Mouse (Mus musculus): Measurements from ENCODE around the gene Nudt12. TPM values are rescaled to one million over a fixed set of nuclear protein-coding genes. Genes with fewer than 3 reads are reported as not detected.

Gene Nudt12
- polyA plus RNA-seq (2014; fragmentation: Nextera tagmentation; extraction: Ambion mirVana): 8.0 and 8.8 TPM in 2 replicates

DNA sequence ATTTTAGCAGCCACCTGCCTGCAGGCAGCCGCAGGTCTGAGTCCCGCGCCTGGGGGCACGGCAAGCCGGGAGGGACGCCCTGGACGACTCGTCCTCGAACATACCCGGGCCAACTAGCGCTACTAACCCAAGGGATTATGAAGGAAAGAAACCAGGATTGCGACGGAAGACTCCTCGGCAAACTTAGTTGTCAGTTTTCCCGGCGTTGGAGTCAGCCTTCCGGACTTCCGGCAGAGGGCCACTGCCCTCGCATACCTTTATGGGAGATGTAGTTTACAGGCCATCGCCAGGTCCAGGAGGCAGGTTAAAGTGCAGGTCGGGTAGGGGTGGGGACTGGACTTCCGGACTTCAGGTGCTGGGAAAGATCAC, at the start of gene Nudt12:
Nudt12 (minus strand) TSS at position 282 of the 369 bp plus-strand sequence.
- H3K4me2 ChIP-seq (replicated peaks; ENCODE audit: low read depth, low read length): peak within 1 kb of the TSS; percentile 67
- H3K4me1 ChIP-seq (replicated peaks; ENCODE audit: control insufficient read depth, insufficient read depth, low read length): no peaks in the 10 kb centered on the region
- WGBS: under 1% methylated on average over 22 of the region's 22 CpGs
- peak within 1 kb of the TSS; percentile 66 for H3K9ac ChIP-seq (ENCODE audit: low read depth, low read length)
- no peaks in the 10 kb centered on the region for H3K36me3 ChIP-seq (ENCODE audit: control insufficient read depth, insufficient read depth, low read length)
- peak within 1 kb of the TSS; percentile 36; the same call in 1 of the 2 replicates for H3K27ac ChIP-seq (ENCODE audit: low read depth, low read length)
- peak within 1 kb of the TSS; percentile 74 for H3K4me3 ChIP-seq (ENCODE audit: low read depth, low read length)
- DNase-seq (ENCODE audit: low spot score): peak; percentile 72
- H3K9me3 ChIP-seq (ENCODE audit: control insufficient read depth, low read length): no peaks in the 10 kb centered on the region
- ATAC-seq (ENCODE audit: low FRiP score): peak; percentile 93
- no peaks in the 10 kb centered on the region for H3K27me3 ChIP-seq (ENCODE audit: control insufficient read depth, insufficient read depth, low read length)

GRCm38 (mm10) chr17:59053306-59053705, 40.1 kb upstream of the Nudt12 start:
- no peak overlapping the region for H3K27ac ChIP-seq (ENCODE audit: low read depth, low read length)
- H3K9ac ChIP-seq (ENCODE audit: low read depth, low read length): no peak overlapping the region
- no peaks in the 10 kb centered on the region for H3K27me3 ChIP-seq (ENCODE audit: control insufficient read depth, insufficient read depth, low read length)
- H3K4me1 ChIP-seq (replicated peaks; ENCODE audit: control insufficient read depth, insufficient read depth, low read length): no peaks in the 10 kb centered on the region
- H3K36me3 ChIP-seq (ENCODE audit: control insufficient read depth, insufficient read depth, low read length): no peaks in the 10 kb centered on the region
- WGBS: 81% methylated on average over 4 of the region's 4 CpGs
- no peak overlapping the region for H3K4me2 ChIP-seq (replicated peaks; ENCODE audit: low read depth, low read length)
- no peaks in the 10 kb centered on the region for H3K9me3 ChIP-seq (ENCODE audit: control insufficient read depth, low read length)
- H3K4me3 ChIP-seq (ENCODE audit: low read depth, low read length): no peak overlapping the region
- DNase-seq (ENCODE audit: low spot score) (no peak), ATAC-seq (ENCODE audit: low FRiP score) (no peak)

DNA sequence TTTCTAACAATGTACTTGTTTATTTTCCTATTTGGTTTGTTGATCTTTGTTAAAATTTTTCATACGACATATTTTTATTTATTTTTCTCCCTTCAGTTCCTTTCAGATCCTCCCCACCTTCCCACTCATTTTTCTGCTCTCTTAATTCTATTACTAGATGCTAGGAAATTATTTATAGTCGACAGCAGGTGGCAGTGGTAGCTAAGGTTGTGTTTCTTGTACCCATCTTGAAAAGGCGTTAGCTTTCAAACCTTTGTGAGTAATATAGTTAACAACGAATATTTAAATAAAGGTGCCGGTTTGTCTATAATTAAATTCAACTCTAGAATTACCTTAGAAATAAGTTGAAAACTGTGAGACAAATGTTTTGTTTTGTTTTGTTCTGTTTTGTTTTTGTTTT, 26.6 kb upstream of the Nudt12 start:
- 68% methylated on average over 5 of the region's 5 CpGs for WGBS
- no peak for ATAC-seq (ENCODE audit: low FRiP score)
- peak; percentile 38 for DNase-seq (ENCODE audit: low spot score)

GRCm38 (mm10) chr17:59033445-59033844, 20.3 kb upstream of the Nudt12 start:
- Histone ChIP-seq H3K4me3 (ENCODE audit: low read depth, low read length) (no peak overlapping the region), H3K27ac (ENCODE audit: low read depth, low read length) (no peak overlapping the region), H3K4me2 (replicated peaks; ENCODE audit: low read depth, low read length) (no peak overlapping the region), H3K36me3 (ENCODE audit: control insufficient read depth, insufficient read depth, low read length) (no peaks in the 10 kb centered on the region), H3K27me3 (ENCODE audit: control insufficient read depth, insufficient read depth, low read length) (no peaks in the 10 kb centered on the region), H3K4me1 (replicated peaks; ENCODE audit: control insufficient read depth, insufficient read depth, low read length) (no peaks in the 10 kb centered on the region), H3K9ac (ENCODE audit: low read depth, low read length) (no peak overlapping the region), H3K9me3 (ENCODE audit: control insufficient read depth, low read length) (no peaks in the 10 kb centered on the region)
- DNase-seq (ENCODE audit: low spot score) (no peak), ATAC-seq (ENCODE audit: low FRiP score) (no peak)
- WGBS: 93% methylated on average over 3 of the region's 3 CpGs

More for the DNA sequence above, 26.6 kb upstream of the Nudt12 start:
- Histone ChIP-seq H3K4me2 (replicated peaks; ENCODE audit: low read depth, low read length) (no peak overlapping the region), H3K4me3 (ENCODE audit: low read depth, low read length) (no peak overlapping the region), H3K9me3 (ENCODE audit: control insufficient read depth, low read length) (no peaks in the 10 kb centered on the region), H3K27ac (ENCODE audit: low read depth, low read length) (no peak overlapping the region), H3K4me1 (replicated peaks; ENCODE audit: control insufficient read depth, insufficient read depth, low read length) (no peaks in the 10 kb centered on the region), H3K27me3 (ENCODE audit: control insufficient read depth, insufficient read depth, low read length) (no peaks in the 10 kb centered on the region), H3K36me3 (ENCODE audit: control insufficient read depth, insufficient read depth, low read length) (no peaks in the 10 kb centered on the region), H3K9ac (ENCODE audit: low read depth, low read length) (no peak overlapping the region)

GRCm38 (mm10) chr17:59026336-59026735, 13.2 kb upstream of the Nudt12 start:
- H3K4me2 ChIP-seq (replicated peaks; ENCODE audit: low read depth, low read length): no peak overlapping the region
- H3K27me3 ChIP-seq (ENCODE audit: control insufficient read depth, insufficient read depth, low read length): no peaks in the 10 kb centered on the region
- H3K4me1 ChIP-seq (replicated peaks; ENCODE audit: control insufficient read depth, insufficient read depth, low read length): no peaks in the 10 kb centered on the region
- DNase-seq (ENCODE audit: low spot score) (no peak), ATAC-seq (ENCODE audit: low FRiP score) (no peak)
- no peak overlapping the region for H3K4me3 ChIP-seq (ENCODE audit: low read depth, low read length)
- H3K27ac ChIP-seq (ENCODE audit: low read depth, low read length): no peak overlapping the region
- H3K36me3 ChIP-seq (ENCODE audit: control insufficient read depth, insufficient read depth, low read length): no peaks in the 10 kb centered on the region
- no peaks in the 10 kb centered on the region for H3K9me3 ChIP-seq (ENCODE audit: control insufficient read depth, low read length)
- no peak overlapping the region for H3K9ac ChIP-seq (ENCODE audit: low read depth, low read length)
- WGBS: 92% methylated on average over 3 of the region's 3 CpGs

- H3K36me3 ChIP-seq (ENCODE audit: control insufficient read depth, insufficient read depth, low read length): no peaks in the 10 kb centered on the region
- 44% methylated on average over 6 of the region's 6 CpGs for WGBS
These were observed 11.3 kb upstream of the Nudt12 start for GRCm38 (mm10) chr17:59024502-59024901.

GRCm38 (mm10) chr17:59023971-59024370, 10.8 kb upstream of the Nudt12 start:
- no peak overlapping the region for H3K4me3 ChIP-seq (ENCODE audit: low read depth, low read length)
- no peaks in the 10 kb centered on the region for H3K9me3 ChIP-seq (ENCODE audit: control insufficient read depth, low read length)
- ATAC-seq (ENCODE audit: low FRiP score) (no peak), DNase-seq (ENCODE audit: low spot score) (no peak)
- WGBS: 42% methylated on average over 5 of the region's 5 CpGs
- no peaks in the 10 kb centered on the region for H3K4me1 ChIP-seq (replicated peaks; ENCODE audit: control insufficient read depth, insufficient read depth, low read length)
- no peaks in the 10 kb centered on the region for H3K27me3 ChIP-seq (ENCODE audit: control insufficient read depth, insufficient read depth, low read length)
- H3K9ac ChIP-seq (ENCODE audit: low read depth, low read length): no peak overlapping the region
- H3K4me2 ChIP-seq (replicated peaks; ENCODE audit: low read depth, low read length): no peak overlapping the region
- no peaks in the 10 kb centered on the region for H3K36me3 ChIP-seq (ENCODE audit: control insufficient read depth, insufficient read depth, low read length)
- no peak overlapping the region for H3K27ac ChIP-seq (ENCODE audit: low read depth, low read length)

More at GRCm38 (mm10) chr17:59024502-59024901, 11.3 kb upstream of the Nudt12 start:
- H3K4me3 ChIP-seq (ENCODE audit: low read depth, low read length): no peak overlapping the region
- no peak overlapping the region for H3K27ac ChIP-seq (ENCODE audit: low read depth, low read length)
- no peak overlapping the region for H3K4me2 ChIP-seq (replicated peaks; ENCODE audit: low read depth, low read length)
- no peaks in the 10 kb centered on the region for H3K27me3 ChIP-seq (ENCODE audit: control insufficient read depth, insufficient read depth, low read length)
- H3K4me1 ChIP-seq (replicated peaks; ENCODE audit: control insufficient read depth, insufficient read depth, low read length): no peaks in the 10 kb centered on the region
- no peaks in the 10 kb centered on the region for H3K9me3 ChIP-seq (ENCODE audit: control insufficient read depth, low read length)
- DNase-seq (ENCODE audit: low spot score) (no peak), ATAC-seq (ENCODE audit: low FRiP score) (no peak)
- no peak overlapping the region for H3K9ac ChIP-seq (ENCODE audit: low read depth, low read length)

DNA sequence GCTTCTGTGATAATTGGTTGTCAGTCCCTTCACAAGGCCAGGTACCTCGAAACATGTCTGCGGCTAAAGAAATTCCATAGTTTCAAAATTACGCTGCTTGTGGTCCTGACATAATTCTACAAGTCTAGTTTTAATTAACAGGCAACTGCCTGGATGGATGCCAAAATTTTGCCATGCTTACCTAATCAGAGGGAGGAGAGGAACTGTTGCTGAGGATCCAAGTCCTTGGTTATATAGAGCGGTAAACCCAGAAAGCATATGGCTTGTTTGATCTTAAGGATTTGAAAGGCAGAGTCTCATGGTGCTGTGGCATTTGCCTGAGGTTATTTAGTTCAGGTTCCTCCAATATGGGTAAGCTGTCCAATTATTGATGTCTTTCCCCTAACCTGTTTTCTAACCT, 5.5 kb upstream of the Nudt12 start:
- Histone ChIP-seq H3K4me2 (replicated peaks; ENCODE audit: low read depth, low read length) (no peak overlapping the region), H3K4me3 (ENCODE audit: low read depth, low read length) (no peak overlapping the region), H3K9ac (ENCODE audit: low read depth, low read length) (no peak overlapping the region), H3K27me3 (ENCODE audit: control insufficient read depth, insufficient read depth, low read length) (no peaks in the 10 kb centered on the region), H3K9me3 (ENCODE audit: control insufficient read depth, low read length) (no peaks in the 10 kb centered on the region), H3K36me3 (ENCODE audit: control insufficient read depth, insufficient read depth, low read length) (no peaks in the 10 kb centered on the region), H3K27ac (ENCODE audit: low read depth, low read length) (no peak overlapping the region), H3K4me1 (replicated peaks; ENCODE audit: control insufficient read depth, insufficient read depth, low read length) (no peaks in the 10 kb centered on the region)
- WGBS: 92% methylated on average over 4 of the region's 4 CpGs
- ATAC-seq (ENCODE audit: low FRiP score) (no peak), DNase-seq (ENCODE audit: low spot score) (no peak)

GRCm38 (mm10) chr17:59012421-59013090, 616 bp downstream of the Nudt12 start:
- H3K27me3 ChIP-seq (ENCODE audit: control insufficient read depth, insufficient read depth, low read length): no peaks in the 10 kb centered on the region
- H3K9me3 ChIP-seq (ENCODE audit: control insufficient read depth, low read length): no peaks in the 10 kb centered on the region
- H3K9ac ChIP-seq (ENCODE audit: low read depth, low read length): peak overlapping the region; percentile 66
- DNase-seq (ENCODE audit: low spot score): no peak
- H3K4me2 ChIP-seq (replicated peaks; ENCODE audit: low read depth, low read length): peak overlapping the region; percentile 67
- no peaks in the 10 kb centered on the region for H3K4me1 ChIP-seq (replicated peaks; ENCODE audit: control insufficient read depth, insufficient read depth, low read length)
- peak overlapping the region; percentile 74 for H3K4me3 ChIP-seq (ENCODE audit: low read depth, low read length)
- no peaks in the 10 kb centered on the region for H3K36me3 ChIP-seq (ENCODE audit: control insufficient read depth, insufficient read depth, low read length)
- H3K27ac ChIP-seq (ENCODE audit: low read depth, low read length): peak overlapping the region; percentile 36; the same call in 1 of the 2 replicates
- peak; percentile 89 for ATAC-seq (ENCODE audit: low FRiP score)
- 13% methylated on average over 15 of the region's 15 CpGs for WGBS

Data from hindbrain, embryonic 11.5 days (tissue).